Mouse (Mus musculus) kidney, adult 2 months (tissue): ENCODE measurements around the gene Adgrf3. TPM values are rescaled to one million over a fixed set of nuclear protein-coding genes. Genes with fewer than 3 reads are reported as not detected.
A peak's percentile ranks its signal among the peaks of the same experiment; 100 is the strongest.

Source experiments
- DNase-seq: peaks from one replicate; pipeline ENCODE4 v3.0.0; 2021
- H3K27ac ChIP-seq: fragments of 200-500 bp; 2 replicates; pipeline ENCODE4 v1.5.1; 2012; ENCODE audit warnings: low read depth, low read length, control low read depth, inconsistent platforms; ENCODE audit not compliant: insufficient read depth
- H3K27me3 ChIP-seq: fragments of 200-500 bp; replicated peaks from 2 replicates; pipeline ENCODE4 v1.6.1; 2012; ENCODE audit warnings: mild to moderate bottlenecking, moderate library complexity, low read length, inconsistent platforms; ENCODE audit not compliant: control insufficient read depth, insufficient read depth
- H3K36me3 ChIP-seq: fragments of 200-500 bp; 2 replicates; pipeline ENCODE4 v1.6.1; 2012; ENCODE audit warnings: mild to moderate bottlenecking, moderate library complexity, low read length, inconsistent platforms; ENCODE audit not compliant: control insufficient read depth, insufficient read depth
- H3K4me1 ChIP-seq: fragments of 200-500 bp; 2 replicates; pipeline ENCODE4 v1.6.1; 2011; ENCODE audit warnings: low read length; ENCODE audit not compliant: control insufficient read depth, insufficient read depth
- H3K4me3 ChIP-seq: fragments of 200-500 bp; 2 replicates; pipeline ENCODE4 v1.5.1; 2011; ENCODE audit warnings: mild to moderate bottlenecking, low read depth, low read length, control low read depth; ENCODE audit not compliant: insufficient read depth
- CTCF ChIP-seq: fragments of 200-500 bp; conservative IDR thresholded peaks from 2 replicates; pipeline ENCODE4 v1.5.1; 2011; ENCODE audit warnings: low read depth, mild to moderate bottlenecking, control low read depth, low read length, moderate library complexity, mixed read lengths; ENCODE audit not compliant: insufficient read depth, insufficient read length
- POLR2A ChIP-seq: fragments of 200-500 bp; IDR thresholded peaks from one replicate; pipeline ENCODE4 v1.6.1; 2011; ENCODE audit warnings: low read depth, low read length, control low read depth
- WGBS: fragments of 180-500 bp; shearing (Covaris S2); methylation state at CpG from one replicate; pipeline ENCODE4 v1.1.7; 2018; 5-methylcytosine and 5-hydroxymethylcytosine counted together
- polyA plus RNA-seq: library from polyadenylated mRNA; depleted of rRNA; stranded (reverse); fragments of >200 nt; gene quantifications from 2 replicates; pipeline ENCODE4 v1.2.3, GENCODE M21; 2012

The Adgrf3 gene
- polyA plus RNA-seq, 1 experiment: 0.05 TPM

DNA sequence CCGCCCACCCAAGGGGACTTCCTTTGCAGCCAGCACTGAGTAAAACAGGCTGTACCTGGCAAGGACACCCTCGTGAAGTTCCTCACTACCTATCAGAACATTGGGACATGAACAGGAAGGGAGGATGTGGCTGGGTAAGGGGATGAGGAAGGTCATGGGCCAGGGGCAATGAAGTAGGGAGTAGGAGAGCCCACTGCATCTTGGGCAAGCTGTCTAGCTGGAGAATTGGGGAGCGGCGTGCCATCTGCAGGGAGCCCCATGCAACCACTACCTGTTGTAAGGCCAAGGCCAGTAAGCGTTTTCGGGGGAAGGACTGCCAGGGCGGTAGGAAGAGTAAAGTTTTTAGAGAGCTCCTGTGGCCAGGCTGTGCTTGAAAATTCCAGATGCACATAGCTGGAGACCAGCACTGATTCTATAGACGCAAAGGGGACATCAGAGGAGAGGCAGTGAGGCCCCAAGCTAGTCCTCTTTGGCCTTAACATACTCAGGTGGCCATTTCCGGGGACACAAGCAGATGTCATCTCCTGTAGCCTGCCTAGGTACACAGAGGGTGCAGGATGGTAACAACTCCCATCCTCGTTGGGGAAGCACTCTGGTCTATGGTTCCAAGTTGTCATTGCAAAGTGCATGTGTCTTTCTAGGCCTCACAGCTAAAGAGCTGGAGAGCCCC, 2.2 kb downstream of the Adgrf3 start:
- no peaks in the 10 kb centered on the region for H3K36me3 ChIP-seq
- no peak overlapping the region for H3K27ac ChIP-seq
- H3K4me1 ChIP-seq: no peaks in the 10 kb centered on the region
- DNase-seq: no peak
- TF ChIP-seq CTCF: no peak
- TF ChIP-seq POLR2A: no peak
- H3K4me3 ChIP-seq: no peak overlapping the region
- H3K27me3 ChIP-seq: no peaks in the 10 kb centered on the region
- 80% methylated on average over 10 of the region's 10 CpGs for WGBS

DNA sequence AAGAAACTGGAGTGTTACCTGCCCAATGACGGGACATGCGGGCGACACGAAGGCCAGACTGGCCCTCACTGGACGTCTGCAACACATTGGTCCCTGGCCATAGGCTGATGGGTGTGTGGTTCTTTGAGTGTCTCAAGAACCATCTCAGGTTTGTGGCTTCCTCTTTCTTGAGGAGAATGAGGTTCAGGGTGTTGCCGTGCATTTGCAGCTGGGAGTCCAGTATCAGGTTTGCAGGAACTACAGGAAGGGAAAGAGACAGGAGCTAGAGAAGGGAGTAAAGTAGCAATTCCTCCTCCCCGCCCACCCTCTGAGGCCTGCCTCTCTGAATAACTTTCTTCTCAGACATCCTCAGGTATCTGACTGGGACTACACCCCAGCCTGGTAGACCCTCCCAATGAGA, 3.3 kb downstream of the Adgrf3 start:
- DNase-seq: no peak
- WGBS: 79% methylated on average over 7 of the region's 7 CpGs
- no peak for TF ChIP-seq POLR2A
- TF ChIP-seq CTCF: no peak
- no peaks in the 10 kb centered on the region for H3K4me1 ChIP-seq
- H3K4me3 ChIP-seq: no peak overlapping the region
- H3K27me3 ChIP-seq: no peaks in the 10 kb centered on the region
- H3K36me3 ChIP-seq: no peaks in the 10 kb centered on the region
- H3K27ac ChIP-seq: no peak overlapping the region

DNA sequence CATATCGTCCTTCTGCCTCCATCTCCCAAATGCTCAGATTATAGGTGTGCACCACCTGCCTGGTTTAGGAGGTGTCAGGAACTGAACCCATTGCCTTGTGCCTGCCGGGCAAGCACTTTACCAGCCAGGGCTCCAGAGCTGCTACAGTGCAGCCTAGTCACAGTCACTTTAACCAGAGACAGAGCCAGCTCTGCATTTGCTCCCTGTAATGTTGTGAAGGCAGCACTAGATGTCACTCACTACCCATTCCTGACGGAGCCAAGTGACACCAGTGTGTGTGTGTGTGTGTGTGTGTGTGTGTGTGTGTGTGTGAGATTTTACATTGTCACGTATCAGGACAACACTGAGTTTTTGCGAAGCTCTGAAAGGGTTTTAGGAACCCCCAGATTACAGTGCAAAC, 4.0 kb downstream of the Adgrf3 start:
- Histone ChIP-seq H3K4me1 (no peaks in the 10 kb centered on the region), H3K27me3 (no peaks in the 10 kb centered on the region), H3K4me3 (no peak overlapping the region), H3K36me3 (no peaks in the 10 kb centered on the region), H3K27ac (no peak overlapping the region)
- peak; percentile 33 for DNase-seq
- peak; percentile 84 for TF ChIP-seq CTCF
- TF ChIP-seq POLR2A: no peak
- WGBS: 38% methylated on average over 5 of the region's 5 CpGs

DNA sequence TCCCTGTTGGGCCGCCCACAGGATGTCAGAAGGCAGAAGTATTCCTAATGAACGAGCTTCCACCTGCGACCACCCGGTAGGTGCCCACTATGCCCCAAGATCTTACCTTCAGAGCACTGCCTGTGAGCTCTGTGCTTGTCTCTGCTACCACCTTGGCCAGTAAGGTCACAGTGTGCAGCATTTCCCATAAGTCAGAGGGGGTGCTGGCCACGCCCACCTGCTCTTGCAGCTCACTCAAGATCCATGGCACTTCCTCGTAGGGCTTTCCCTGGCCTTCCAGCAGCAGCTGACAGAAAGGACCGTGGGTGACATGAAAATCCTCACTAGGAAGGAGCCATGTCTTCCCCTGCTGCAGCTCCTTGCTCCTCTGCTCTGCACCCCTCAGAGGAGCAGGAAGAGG, 7.3 kb downstream of the Adgrf3 start:
- TF ChIP-seq POLR2A (no peak), CTCF (no peak)
- H3K36me3 ChIP-seq: no peaks in the 10 kb centered on the region
- H3K4me3 ChIP-seq: no peak overlapping the region
- H3K27me3 ChIP-seq: no peaks in the 10 kb centered on the region
- 62% methylated on average over 7 of the region's 7 CpGs for WGBS
- no peaks in the 10 kb centered on the region for H3K4me1 ChIP-seq
- DNase-seq: no peak
- H3K27ac ChIP-seq: no peak overlapping the region

DNA sequence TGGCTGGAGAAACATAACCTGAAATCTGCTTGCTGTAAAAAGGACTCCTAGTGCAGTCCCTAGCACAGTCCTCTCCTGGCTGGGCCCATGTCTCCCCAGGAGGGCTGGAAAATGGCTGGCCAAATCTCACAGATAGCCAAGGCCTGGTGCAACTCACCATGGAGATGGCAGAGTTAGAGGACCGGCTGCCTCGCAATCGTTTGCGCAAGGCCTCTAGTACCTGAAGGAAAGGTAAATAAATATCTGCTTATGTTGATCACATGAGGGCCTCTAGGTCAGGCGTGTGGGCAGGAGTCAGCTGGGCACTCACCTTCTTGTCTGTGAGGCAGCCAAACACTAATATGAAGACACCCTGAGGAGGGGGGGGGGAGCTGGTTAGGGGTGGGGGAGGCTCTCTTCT, 10.2 kb downstream of the Adgrf3 start:
- TF ChIP-seq CTCF (no peak), POLR2A (no peak)
- H3K27ac ChIP-seq: no peak overlapping the region
- no peak overlapping the region for H3K4me3 ChIP-seq
- no peaks in the 10 kb centered on the region for H3K4me1 ChIP-seq
- WGBS: 89% methylated on average over 5 of the region's 5 CpGs
- H3K27me3 ChIP-seq: no peaks in the 10 kb centered on the region
- DNase-seq: no peak
- no peaks in the 10 kb centered on the region for H3K36me3 ChIP-seq

DNA sequence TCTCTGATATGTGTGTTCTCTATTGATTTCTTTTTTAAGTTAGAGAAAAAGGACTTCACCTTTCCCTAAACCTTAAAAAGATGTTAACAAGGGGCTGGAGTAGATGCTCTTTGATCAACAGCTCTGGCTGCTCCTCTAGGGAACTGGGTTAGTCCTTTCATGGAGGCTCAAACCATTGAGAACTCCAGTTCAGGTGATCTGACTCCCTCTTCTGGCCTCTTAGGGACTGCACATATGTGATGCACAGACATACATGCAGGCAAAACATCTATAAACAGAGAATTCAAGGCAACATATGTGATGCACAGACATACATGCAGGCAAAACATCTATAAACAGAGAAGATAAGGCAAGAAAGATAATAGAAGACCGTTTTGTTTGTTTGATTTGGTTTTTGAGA, 13.1 kb downstream of the Adgrf3 start:
- Histone ChIP-seq H3K36me3 (no peaks in the 10 kb centered on the region; the same call in 1 of the 2 replicates), H3K27ac (no peak overlapping the region), H3K4me1 (no peaks in the 10 kb centered on the region; the same call in 1 of the 2 replicates), H3K4me3 (no peak overlapping the region), H3K27me3 (no peaks in the 10 kb centered on the region)
- DNase-seq: peak; percentile 10
- TF ChIP-seq CTCF (peak; percentile 20; the same call in 1 of the 2 replicates), POLR2A (no peak)
- WGBS: 83% methylated on average over 1 of the region's 1 CpGs

DNA sequence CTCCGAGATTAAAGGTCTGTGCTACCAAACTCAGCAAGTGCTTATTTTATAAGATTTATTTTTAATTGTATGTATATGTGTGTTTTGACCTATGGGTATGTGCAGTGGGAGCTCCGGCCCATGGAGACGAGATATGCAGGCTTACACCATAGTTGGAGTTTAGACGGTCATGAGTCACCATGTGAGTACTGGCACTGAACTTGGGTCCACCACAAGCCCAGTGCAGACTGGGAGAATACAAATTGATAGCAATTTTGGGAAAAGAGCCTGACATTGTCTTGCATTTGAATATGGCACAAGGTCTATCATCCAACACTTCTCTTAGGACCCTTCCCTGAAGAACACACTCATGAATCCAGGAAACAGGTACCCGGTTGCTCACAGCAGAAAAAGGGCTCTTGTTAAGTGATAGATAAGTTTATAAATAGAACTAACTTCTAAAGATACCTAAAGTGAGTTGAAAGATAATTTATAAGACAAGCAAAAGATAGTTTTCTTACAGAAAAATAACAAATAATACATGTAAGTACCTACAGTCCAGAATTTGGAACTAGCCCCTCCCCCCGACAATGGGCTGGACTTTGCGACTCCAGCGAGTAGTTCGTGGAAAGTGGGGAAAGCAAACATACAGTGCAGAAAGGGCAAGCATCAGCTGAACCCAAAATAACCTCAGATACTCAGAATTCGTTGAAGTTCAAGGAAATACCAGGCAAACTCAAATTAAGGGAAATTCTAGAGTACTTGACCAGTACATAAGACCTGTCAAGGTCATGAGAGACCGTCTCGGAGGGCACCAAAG, 17.6 kb downstream of the Adgrf3 start:
- peaks cover 7% of the 10 kb centered on the region for H3K36me3 ChIP-seq
- no peak overlapping the region for H3K27ac ChIP-seq
- H3K4me3 ChIP-seq: no peak overlapping the region
- H3K4me1 ChIP-seq: no peaks in the 10 kb centered on the region; the same call in 1 of the 2 replicates
- DNase-seq: peak; percentile 58
- TF ChIP-seq POLR2A (no peak), CTCF (no peak)
- WGBS: 73% methylated on average over 12 of the region's 12 CpGs
- H3K27me3 ChIP-seq: no peaks in the 10 kb centered on the region
